Mouse (Mus musculus) spleen, postnatal 36 days (tissue): ENCODE measurements around the gene Gm10251.
"Not testable (repeated sequence)": the region's sequence is repeated elsewhere in the genome, so short reads cannot be mapped to it uniquely, and the experiment has no call there.

Experiments used
- DNase-seq, 2 experiments: peaks; one replicate each; pipeline ENCODE4 v3.0.0; 2022; ENCODE audit warnings: low spot score in 2 of 2, mixed read lengths in 1 of 2

The Gm10251 gene

GRCm38 (mm10) chr14:6684070-6684469 is at the start of gene Gm10251:
TSS of gene Gm10251 (minus strand) at chr14:6684170.
- DNase-seq: not testable (repeated sequence)

GRCm38 (mm10) chr14:6720151-6720550 is 36.2 kb upstream of the Gm10251 start, which contains the start of gene Gm8050:
TSS of gene Gm8050 (minus strand) at chr14:6720251.
- not testable (repeated sequence) for DNase-seq

- not testable (repeated sequence) for DNase-seq
These were observed 61.7 kb downstream of the Gm10251 start, which contains the start of gene Gm3460 for GRCm38 (mm10) chr14:6622318-6622717. TSS of gene Gm3460 (minus strand) at chr14:6622418.

- DNase-seq: not testable (repeated sequence)
These were observed 77.5 kb downstream of the Gm10251 start for GRCm38 (mm10) chr14:6606436-6606835.

GRCm38 (mm10) chr14:6605004-6605403 is 79.0 kb downstream of the Gm10251 start:
- not testable (repeated sequence) for DNase-seq

- not testable (repeated sequence) for DNase-seq
These were observed 79.4 kb downstream of the Gm10251 start for GRCm38 (mm10) chr14:6604551-6604950.

GRCm38 (mm10) chr14:6590513-6590912 is 93.5 kb downstream of the Gm10251 start, which contains the start of gene Gm3629:
TSS of gene Gm3629 (minus strand) at chr14:6590613.
- DNase-seq: not testable (repeated sequence)
